Mouse (Mus musculus) spleen, postnatal 4 days (tissue): Measurements from ENCODE around the gene Ambp.
A peak's percentile ranks its signal among the peaks of the same experiment; 100 is the strongest.

Experiments
- DNase-seq, 2 experiments: peaks; one replicate each; pipeline ENCODE4 v3.0.0; 2022; ENCODE audit warnings: low spot score in 2 of 2

Ambp gene

DNA sequence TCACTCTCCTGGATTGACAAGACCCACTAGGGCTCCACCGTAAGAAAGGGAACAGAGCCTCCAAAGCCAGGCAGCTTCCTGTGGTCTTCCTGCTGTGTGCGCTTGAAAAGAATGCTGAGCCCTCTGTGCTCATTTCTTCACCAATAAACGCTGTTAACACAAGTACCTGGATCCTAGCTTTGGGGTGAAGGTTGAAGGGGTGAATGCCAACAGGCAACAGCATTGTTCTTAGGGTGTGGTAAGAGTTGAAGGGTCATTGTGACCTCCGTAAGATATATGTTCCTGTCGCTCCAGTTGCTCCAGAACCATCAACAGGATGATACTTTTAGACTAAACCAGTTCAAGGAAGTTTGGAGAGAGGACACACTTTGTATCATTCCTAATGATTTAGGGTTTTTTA lies at the start of gene Ambp:
Gene Ambp (minus strand): TSS at position 101 of the 400 bp plus-strand sequence.
- DNase-seq: no peak

DNA sequence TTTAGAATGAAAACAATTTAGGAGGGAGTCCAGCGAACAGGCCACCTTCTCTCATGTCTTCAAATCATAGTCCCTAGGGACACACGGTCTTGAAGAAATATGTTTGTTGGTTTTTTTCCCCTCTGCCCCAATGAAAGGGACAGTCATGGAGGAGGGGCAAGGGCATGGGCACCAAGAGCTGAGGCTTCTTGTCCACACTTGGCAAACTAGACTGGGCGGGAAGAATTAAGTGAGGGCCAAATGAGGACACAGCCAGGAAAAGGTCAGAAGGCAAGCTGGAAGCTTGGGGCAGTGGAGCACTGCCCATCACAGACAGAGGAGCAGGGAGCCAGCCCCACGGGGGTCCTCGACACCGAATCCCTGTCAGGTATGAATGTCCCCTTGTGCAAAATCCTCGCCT lies 49.3 kb upstream of the Ambp start:
- no peak for DNase-seq

DNA sequence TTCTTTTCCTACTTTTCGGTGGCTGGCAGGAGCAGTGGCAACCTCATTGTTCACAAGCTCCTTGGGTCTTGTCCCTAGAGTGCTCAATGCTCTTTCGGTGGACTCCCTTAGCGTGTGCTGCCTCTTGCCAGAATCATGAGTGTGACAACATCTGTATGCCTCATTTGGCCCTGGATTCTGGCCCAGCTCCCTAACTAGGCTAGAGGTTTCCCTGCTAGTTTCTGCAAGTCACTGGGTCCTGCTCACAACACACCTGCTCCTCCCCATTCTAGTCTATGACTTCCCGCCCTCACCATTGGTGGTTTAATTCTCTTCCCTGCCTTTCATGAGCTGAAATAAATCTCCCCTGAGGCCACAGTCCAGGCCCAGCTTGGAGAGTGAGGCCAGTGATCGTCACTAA lies 44.8 kb upstream of the Ambp start:
- DNase-seq: no peak

DNA sequence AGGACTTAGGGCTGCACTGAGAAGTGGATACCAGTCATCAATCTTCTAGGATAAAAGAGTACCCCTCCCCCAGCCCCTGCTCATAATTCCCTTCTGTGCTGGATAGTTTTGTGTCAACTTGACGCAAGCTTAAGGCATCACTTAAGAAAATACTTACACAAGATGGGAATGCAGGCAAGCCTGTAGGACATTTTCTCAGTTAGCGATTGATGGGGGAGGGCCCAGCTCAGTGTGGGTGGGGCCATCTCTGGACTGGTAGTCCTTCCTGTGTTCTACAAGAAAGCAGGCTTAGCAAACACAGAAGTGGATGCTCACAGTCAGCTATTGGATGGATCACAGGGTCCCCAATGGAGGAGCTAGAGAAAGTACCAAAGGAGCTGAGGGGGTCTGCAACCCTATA lies 39.8 kb upstream of the Ambp start:
- DNase-seq: no peak

DNA sequence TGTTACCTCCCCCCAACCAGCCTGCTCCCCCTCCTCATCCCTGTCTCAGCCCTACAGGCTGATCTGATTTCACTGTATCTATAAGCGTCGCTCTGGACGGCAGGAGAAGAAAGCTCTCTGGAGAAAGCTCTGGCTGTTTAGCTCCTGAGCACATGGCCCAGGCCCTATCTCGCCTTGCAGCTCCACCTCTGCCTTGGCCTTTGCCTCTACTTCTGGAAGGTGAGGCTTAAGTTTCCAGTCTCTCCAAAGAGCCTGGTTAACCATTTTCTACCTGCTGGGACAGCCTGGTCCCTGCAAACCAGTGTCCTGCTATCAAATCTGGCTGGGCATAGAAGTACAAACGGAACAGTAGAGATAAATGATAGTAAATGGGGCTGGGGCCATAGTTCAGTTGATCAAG lies 37.0 kb upstream of the Ambp start:
- no peak for DNase-seq

DNA sequence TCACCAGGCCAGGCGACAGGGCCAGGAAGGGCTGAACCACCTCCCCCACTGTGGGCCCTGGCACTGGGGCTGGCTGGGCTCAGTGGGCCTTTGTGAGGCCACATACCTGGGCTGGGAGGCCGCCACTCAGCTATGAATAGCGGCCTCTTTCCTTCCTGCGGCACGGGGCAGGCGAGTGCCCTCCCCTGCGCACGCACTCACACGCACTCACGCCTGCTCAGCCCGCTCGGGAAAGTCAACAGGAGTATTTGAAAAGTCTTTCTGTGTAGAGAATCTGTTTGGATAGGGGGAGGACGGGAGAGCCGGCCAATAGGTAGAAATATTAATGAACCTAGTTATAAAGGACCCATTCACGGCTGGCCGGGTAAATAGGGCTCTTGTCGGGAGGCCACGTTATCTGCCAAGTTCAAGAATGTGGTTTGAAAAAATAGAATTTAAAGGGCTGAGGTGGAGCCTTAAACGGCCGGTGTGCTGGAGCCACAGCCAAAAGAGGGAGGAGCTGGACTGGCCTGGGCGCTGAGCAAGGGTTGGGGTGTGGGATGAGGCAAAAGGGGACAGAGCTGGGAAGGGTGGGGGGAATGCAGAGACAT lies 31.8 kb upstream of the Ambp start:
- no peak for DNase-seq

DNA sequence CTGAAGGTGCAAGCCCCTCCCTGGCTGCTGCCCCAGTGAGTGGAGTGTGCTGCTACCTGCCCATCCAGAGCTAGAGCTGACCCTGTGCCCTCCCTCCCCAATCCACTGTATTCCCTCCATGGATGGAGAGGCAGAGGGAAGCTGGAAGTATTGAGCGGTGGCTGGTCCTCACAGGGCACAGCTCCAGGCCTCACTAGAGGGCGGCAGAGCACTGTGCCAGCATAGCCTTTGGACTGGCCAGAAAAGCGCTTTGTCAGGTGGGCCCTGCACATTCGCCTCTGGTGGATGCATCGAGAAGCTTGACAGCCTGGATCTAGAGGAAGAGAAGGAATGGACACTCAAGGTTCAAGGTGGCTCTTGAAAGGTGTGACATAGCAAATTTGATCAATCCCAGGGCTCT lies 27.0 kb upstream of the Ambp start:
- peak in 1 of 2 experiments; percentile 20 for DNase-seq

DNA sequence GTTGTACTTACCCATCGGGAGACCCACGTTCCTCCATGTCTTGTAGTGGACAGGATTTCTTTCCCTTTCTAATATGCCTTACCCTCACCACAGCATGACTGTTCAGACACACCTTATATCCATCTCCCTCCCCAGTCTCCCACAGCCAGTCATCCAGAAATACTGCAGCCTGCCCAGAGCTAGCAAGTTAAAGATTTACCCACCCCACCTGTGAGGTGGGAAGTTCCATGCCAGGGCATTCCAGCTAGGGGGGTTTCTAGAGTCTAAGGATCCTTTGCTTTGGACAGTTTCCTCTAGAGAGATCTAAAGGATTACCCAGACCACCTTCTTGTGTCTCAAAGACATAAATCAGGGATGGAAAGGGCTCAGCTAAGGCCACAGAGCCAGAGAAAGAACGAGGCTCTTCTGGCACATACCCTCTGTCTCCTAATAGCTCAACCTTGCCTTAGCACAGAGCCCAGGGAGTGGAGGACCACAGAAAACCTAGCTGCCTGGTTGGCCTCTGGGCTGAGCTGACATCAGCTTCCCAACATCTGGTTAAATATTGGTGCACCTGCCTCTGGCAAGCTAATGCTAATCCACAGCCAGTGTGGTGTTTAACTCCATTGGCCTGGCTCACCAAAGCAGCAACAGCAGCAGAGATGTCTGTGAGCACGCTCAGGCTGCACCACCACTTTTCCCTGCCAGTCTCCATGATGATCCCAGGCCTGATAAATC lies 17.5 kb upstream of the Ambp start, which contains the start of gene Kif12:
Gene Kif12 (minus strand): TSS at position 163 of the 717 bp plus-strand sequence.
- no peak for DNase-seq

DNA sequence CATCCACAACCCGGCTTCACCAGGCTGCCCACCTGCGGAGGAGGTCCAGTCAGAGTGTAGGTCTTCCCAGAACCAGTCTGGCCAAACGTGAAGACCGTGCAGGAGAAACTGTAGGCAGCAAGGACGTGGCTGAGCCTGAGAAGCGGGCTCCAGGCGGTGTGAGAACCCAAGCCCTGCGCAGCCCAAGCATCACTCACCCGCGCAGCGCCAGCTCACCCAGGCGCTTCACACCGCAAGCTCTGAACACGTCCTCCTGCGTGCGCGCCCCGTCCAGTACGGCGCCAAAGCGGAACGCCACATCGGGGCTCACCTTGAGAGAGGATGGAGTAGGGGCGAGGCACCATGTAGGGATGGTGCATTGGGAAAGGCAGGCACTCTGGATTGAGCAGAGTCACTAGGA lies 16.5 kb upstream of the Ambp start:
- DNase-seq: no peak

DNA sequence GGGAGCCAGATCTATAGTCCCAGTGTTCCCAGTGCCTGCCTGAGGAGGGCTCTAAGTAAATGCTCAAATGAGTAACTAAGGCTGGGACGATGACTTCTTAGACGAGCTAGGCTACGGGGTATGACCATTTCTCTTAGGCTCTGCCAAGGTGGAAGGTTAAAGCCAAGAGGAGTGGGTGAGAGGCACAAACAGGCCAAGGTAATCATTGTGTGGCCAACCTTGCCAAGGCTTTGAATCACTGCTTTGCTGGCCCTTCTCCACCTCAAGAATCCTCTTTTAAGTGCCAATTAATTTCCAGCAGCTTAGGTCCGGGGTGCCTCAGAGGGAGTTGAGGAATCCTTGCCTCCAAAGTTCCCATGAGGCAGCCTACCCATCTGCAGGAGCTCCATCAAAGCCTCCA lies 15.5 kb upstream of the Ambp start:
- DNase-seq: no peak

DNA sequence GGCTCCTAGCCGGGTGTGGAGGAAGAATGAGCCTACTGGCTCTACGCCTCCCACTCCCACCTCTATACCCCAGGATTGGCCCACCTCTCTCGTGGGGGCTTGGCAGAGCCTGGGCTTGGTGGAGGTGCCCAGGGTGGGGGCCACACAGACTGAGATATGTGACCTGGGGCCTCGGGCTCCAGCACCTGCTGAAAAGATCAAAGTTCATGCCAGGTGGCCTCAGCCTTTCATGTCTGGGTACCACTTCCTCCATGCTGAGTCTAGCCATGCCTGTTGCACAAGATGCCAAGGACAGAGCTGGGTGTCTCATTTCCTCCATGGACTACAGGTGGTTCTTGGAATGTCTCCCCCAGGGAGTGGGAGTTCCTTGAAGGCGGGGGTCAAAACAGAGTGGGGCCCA lies 11.7 kb upstream of the Ambp start:
- no peak for DNase-seq

DNA sequence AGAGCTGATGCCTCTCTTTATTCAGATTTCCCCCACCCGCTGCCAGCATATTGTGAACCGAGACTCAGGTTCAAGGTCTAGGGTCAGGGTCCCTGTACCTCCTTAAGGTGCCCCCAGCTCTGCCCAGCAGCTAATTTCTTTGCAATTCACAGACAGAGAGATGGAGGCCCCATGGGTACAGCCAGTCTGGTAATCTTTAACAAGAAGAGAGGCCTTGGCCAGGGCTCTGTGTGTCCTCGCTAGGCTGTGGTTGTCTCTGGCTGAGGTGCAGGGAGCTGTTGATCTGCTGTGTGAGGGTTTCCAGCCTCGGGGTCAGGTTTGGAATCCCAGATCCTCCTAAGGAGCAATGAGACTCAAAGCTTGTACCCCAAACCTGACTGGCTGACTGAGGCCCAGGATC lies 11.0 kb upstream of the Ambp start:
- DNase-seq: no peak

DNA sequence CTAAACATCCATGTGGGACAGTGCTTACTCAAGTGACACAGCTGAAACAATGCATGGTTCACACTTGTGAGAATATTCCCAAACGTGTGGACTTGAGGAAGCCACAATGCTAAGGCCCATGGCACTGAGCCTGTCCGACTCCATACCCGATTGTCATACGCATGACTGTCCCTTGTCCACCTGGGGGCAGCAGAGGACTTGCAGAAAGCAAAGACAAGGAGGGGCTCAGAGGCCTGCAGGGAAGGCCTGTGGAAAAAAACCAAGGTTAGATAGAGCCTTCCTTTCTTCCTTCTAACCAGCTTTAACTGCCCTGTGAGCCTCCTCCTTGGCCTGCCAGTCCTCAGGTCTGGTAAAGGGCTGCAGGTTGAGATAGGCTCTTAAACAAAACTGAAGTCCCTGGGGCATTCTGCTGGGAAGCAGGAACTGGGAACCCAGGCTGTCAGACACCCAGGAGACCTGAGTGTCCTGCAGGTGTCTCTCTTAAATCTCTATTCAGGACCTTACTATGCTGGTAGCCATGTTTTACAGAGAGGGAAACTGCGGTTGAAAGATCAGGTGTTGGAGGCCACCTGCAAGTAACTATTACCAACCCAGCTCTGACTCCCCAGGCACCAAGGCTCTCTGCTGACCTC lies 4.5 kb upstream of the Ambp start:
- peak; percentile 63 to 80 for DNase-seq

DNA sequence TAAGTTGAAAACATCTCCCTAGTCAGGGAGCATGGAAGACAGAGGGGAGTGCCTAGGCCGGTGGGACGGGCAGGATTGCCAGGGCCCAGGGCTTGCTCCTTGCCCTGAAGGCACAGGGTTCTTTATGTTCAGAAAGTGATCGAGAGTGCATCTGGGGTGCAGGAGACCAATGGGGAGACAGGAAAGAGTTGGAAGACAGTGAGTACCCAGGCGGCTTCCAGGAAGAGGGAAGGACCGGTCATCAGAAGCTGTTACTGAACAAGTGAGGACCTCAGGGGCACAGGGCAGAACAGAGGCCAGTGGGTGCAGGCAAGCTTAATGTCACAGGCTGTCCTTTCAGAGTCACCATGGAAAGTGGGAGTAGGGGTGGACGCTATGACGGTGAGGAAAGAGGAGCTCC lies 3.6 kb upstream of the Ambp start:
- DNase-seq: no peak

DNA sequence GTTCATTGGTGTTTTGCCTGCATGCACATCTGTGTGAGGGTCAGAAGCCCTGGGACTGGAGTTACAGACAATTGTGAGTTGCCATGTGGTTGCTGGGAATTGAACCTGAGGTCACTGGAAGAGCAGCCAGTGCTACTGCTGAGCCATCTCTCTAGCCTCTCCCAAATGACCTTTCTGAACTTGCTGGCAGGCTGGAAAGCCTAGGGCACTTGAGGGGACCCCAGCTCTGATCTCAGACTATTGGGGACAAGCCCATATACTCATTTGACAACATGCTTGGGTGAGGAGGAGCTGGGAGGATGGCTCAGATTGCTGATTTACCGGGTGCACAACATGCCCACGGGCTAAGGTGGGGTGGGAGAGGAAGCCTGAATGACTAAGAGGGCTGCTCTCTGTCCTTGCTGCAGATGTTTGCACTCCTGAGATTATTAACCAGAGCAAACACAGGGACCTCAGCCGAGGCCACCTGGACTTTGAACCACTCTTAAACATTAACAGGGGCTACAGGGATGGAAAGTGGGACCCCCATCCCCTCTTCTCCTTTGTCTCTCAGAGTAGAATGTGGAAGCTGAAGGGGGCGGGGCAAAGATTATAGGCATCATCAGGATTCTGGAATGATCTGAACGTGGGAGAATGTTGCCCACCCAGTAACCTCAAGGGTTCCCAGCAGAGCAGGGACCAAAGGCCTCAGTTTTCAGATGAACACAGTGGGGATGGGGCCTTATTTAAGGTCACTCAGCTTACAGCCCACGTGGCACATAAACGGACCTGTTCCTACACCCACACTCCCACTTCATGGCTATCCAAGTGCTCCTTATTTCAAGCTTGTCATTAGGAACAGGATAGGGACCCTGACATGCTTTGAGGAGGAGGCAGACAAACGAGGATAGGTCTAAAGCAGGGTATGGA lies 2.4 kb upstream of the Ambp start:
- DNase-seq: no peak

DNA sequence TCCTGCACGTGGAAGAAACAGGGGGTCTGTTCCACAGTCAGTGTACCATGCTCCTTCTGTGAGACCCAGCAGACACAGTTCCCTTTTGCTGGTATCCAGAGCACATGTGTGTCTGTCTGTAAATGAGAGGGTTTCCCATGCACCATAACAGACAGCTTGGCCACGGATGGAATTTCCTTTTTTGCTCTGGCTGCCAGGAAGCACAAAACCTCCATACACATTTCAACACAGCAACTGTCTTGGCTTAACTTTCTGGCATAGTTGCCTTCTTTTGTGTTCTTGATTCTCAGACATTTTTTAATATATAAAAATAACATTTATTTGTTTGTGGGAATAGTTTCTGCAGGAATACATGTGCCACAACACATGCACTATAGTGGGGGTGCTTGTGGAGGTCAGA lies 997 bp upstream of the Ambp start:
- DNase-seq: no peak

DNA sequence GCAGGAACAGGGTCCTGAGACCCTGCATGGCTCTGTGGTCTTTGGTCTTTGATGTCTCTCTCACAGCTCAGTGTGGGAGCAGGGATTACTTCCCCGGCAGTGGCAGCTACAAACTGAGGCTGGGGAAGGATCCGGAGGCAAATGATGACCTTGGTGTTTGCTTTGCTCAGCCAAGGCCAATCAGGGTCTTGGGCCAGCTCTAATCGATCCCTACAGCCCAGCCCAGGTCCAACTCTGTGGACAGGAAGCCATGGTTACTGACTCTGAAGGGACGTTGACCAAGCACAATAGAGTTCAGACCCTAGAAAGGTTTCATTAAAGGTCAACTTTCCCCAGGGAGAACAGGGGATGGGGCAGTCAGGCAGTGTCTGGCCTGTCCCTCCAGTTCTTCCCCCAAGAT lies 571 bp downstream of the Ambp start:
- DNase-seq: no peak

DNA sequence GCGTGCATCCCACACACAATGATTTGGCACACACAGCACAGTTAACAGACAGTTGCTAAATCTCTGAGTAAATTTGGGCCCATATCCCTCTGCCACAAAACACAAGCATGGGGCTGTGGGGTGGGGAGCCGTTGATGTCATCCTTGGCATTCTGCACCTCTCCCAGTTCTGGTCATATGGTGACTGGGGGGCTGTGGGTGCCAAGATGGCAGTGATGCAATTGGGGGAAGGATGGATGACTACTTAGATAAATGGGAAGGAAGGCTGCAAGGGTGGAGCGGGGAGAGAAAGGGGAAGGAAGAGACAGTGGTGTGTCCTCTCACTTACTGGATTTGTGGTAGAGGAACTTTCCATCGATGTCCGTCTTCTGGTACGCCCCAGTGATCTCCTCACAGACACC lies 3.5 kb downstream of the Ambp start:
- no peak for DNase-seq

DNA sequence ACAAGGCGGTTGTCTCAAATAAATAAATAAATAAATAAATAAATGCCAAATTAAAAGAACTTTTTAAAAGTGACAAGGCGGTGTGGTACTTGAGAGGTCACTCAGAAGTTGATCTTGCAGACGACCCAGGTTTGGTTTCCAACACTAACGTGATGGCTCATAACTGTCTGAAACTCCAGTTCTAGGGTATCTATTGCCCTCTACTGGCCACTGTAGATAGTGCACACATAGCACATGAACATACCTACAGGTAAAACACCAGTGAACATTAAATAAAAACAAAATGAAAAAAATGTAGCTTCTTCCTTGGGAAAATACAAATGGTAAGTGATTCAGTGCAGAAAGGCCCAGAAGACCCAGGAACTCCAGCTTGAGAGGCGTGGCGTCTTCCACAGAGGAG lies 7.3 kb downstream of the Ambp start:
- DNase-seq: no peak

DNA sequence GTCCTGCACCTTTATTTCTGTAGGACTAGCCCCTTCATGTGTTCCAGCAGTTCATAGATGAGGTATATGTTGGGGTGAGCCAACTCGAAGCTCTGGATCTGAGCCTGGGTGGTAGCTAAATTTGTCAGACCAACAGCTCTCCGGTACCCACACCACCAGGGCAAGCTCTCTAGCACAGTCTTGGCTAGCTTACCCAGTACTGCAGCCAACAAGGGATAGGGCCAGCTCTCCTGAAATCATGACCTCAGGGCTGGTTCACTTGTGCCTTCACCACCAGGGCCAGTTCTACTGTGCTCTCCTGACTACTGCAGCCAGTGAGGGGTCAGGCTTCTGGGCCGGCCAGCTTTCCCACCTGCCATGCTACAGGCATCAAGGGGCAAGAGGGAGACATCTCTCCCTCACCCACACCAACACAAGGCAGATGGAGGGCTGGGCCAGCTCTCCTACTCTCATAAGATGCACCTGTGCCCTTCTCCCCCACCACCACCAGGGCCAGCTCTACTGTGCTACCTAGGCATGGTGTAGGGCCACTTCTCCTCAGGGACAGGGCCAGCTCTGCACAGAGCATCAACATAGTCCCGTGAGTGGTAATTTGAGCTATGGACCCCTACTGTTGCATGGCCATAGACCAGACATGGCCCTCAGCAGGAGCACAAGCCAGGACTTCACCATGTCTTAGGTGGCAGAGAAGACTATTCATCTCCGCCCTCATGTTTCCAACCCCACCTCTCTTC lies 24.5 kb downstream of the Ambp start:
- no peak for DNase-seq

DNA sequence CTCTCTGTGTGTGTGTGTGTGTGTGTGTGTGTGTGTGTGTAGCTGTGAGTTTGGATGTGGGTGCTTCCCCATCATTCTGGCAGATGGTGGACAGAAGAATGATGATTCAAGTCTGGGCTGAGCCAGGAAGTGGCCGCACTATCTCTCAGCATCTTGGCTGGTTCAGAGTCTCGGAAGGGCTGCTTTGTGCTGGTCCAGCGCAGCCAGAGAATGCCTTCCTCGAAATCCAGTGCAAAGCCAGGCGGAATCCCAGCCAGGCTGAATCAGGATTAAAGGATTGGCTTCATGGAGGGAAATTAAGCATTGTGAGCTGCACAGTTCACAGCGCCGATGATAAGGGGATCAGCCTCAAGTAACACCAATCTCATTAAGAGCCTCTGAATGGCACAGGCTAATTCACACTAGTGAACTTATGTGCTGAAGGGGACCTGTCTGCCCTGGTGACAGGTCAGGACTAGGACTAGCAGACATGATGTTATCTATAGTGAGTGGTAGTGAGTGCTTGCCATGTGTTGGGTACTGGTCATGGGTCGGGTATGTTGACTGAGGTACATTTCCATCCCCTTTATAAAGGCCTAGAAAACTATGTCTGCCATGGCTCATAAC lies 29.6 kb downstream of the Ambp start:
- no peak for DNase-seq
